8 mouse cellular contexts compared by ENCODE assay signal in genomic region chr11:103721468-103722039, GRCm38 (mm10). TPM values are rescaled to one million over a fixed set of nuclear protein-coding genes. Genes with fewer than 3 reads are reported as not detected.
DNase-seq lines count a peak whose midpoint lies in the region; ATAC-seq and TF ChIP-seq lines count a peak whose summit lies in the region.

No protein-coding gene starts in this region.

- peak overlapping the region; percentile 28 for H3K4me2 ChIP-seq in forebrain, embryonic 14.5 days (ENCODE audit: low read length)
- H3K4me2 ChIP-seq in kidney, embryonic 14.5 days (replicated peaks; ENCODE audit: low read depth, low read length): peak overlapping the region; percentile 39

- no peaks in the 10 kb centered on the region for H3K27me3 ChIP-seq in forebrain, embryonic 14.5 days (replicated peaks; ENCODE audit: control insufficient read depth, insufficient read depth, low read length)
- H3K27me3 ChIP-seq in kidney, embryonic 14.5 days (ENCODE audit: control insufficient read depth, insufficient read depth, low read length): no peaks in the 10 kb centered on the region

- no peaks in the 10 kb centered on the region for H3K36me3 ChIP-seq in forebrain, embryonic 14.5 days (ENCODE audit: control insufficient read depth, insufficient read depth, low read length)
- no peaks in the 10 kb centered on the region for H3K36me3 ChIP-seq in kidney, embryonic 14.5 days (ENCODE audit: control insufficient read depth, insufficient read depth, low read length)

- H3K4me1 ChIP-seq in forebrain, embryonic 14.5 days (ENCODE audit: control insufficient read depth, insufficient read depth, low read length): peaks cover 4% of the 10 kb centered on the region; the same call in 1 of the 2 replicates
- H3K4me1 ChIP-seq in kidney, embryonic 14.5 days (ENCODE audit: control insufficient read depth, insufficient read depth, low read length): peaks cover 7% of the 10 kb centered on the region

- ATAC-seq in forebrain, embryonic 14.5 days: peak; percentile 48; the same call in 1 of the 2 replicates
- peak; percentile 45 for ATAC-seq in kidney, embryonic 14.5 days (ENCODE audit: low FRiP score, low TSS enrichment)
- 0 out of 2 replicates have a peak, but pooled peaks have one; percentile 42 for ATAC-seq in megakaryocyte-erythroid progenitor cell, adult 5-6 weeks (replicated peaks; ENCODE audit: low FRiP score, low TSS enrichment, poor library complexity, severe bottlenecking)
- no peak for ATAC-seq in erythroid progenitor cell, adult 5-6 weeks (replicated peaks; ENCODE audit: low FRiP score, poor library complexity, severe bottlenecking)

- H3K9me3 ChIP-seq in forebrain, embryonic 14.5 days (replicated peaks; ENCODE audit: control insufficient read depth, low read length): no peaks in the 10 kb centered on the region
- H3K9me3 ChIP-seq in kidney, embryonic 14.5 days (ENCODE audit: control insufficient read depth, low read length): no peaks in the 10 kb centered on the region; the same call in 1 of the 2 replicates

- H3K9ac ChIP-seq in forebrain, embryonic 14.5 days (ENCODE audit: low read length): no peak overlapping the region; the same call in 1 of the 2 replicates
- H3K9ac ChIP-seq in kidney, embryonic 14.5 days (ENCODE audit: low read depth, low read length): peak overlapping the region; percentile 28; the same call in 1 of the 2 replicates

- H3K27ac ChIP-seq in layer of hippocampus, adult 2 months: no peak overlapping the region
- H3K27ac ChIP-seq in forebrain, embryonic 14.5 days (ENCODE audit: low read depth, low read length): peak overlapping the region; percentile 5; the same call in 1 of the 2 replicates
- no peak overlapping the region for H3K27ac ChIP-seq in kidney, embryonic 14.5 days (ENCODE audit: low read depth, low read length)

- WGBS in forebrain, embryonic 14.5 days: 30% methylated on average over 15 of the region's 15 CpGs
- 17% methylated on average over 15 of the region's 15 CpGs for WGBS in kidney, embryonic 14.5 days

- no peak overlapping the region; the same call in 1 of the 2 replicates for H3K4me3 ChIP-seq in layer of hippocampus, adult 2 months
- H3K4me3 ChIP-seq in forebrain, embryonic 14.5 days (ENCODE audit: low read depth, low read length): no peak overlapping the region
- peak overlapping the region; percentile 17; the same call in 1 of the 2 replicates for H3K4me3 ChIP-seq in kidney, embryonic 14.5 days (ENCODE audit: low read length)

- DNase-seq in layer of hippocampus, adult 2 months (ENCODE audit: low spot score in 2 of 2): peak in 1 of 2 experiments; percentile 17
- DNase-seq in layer of hippocampus, adult 9-11 months: no peak
- peak; percentile 24 for DNase-seq in c-Kit-negative CD71-positive TER-119-positive erythroid progenitor cells, embryonic 14.5 days (ENCODE audit: low read depth, low spot score)
- DNase-seq in forebrain, embryonic 14.5 days (ENCODE audit: low spot score): peak; percentile 44
- DNase-seq in thymus, postnatal 25 days: peak; percentile 13

- peak; percentile 81 for TF ChIP-seq CTCF in layer of hippocampus, adult 2 months (conservative IDR thresholded peaks at IDR 0.05)

RNA-seq across cellular contexts. Expression of gene Gosr2, which starts 23.9 kb away (rescaled TPM):
- total RNA-seq in layer of hippocampus, adult 2 months (2021): 10 to 100 TPM; 62.5 to 66.1 TPM
- polyA plus RNA-seq in forebrain, embryonic 14.5 days (2014; fragmentation: Nextera tagmentation; extraction: Ambion mirVana): 105 and 106 TPM in 2 replicates
- 46.7 and 82.7 TPM in 2 replicates for polyA plus RNA-seq in kidney, embryonic 14.5 days (2014; fragmentation: Nextera tagmentation; extraction: Ambion mirVana)
- 36.1 and 46.9 TPM in 2 replicates for total RNA-seq in megakaryocyte-erythroid progenitor cell, adult 5-6 weeks (2014; fragmentation: Nextera tagmentation)
- 37.8 and 44.2 TPM in 2 replicates for total RNA-seq in megakaryocyte-erythroid progenitor cell, adult 5-6 weeks (2017)
- 13.0 and 16.3 TPM in 2 replicates for total RNA-seq in erythroid progenitor cell, adult 5-6 weeks (2015; ENCODE audit: low replicate concordance)
- 14.8 and 15.2 TPM in 2 replicates for total RNA-seq in erythroid progenitor cell, adult 5-6 weeks (2017; ENCODE audit: low replicate concordance)

RNA-seq across cellular contexts. Expression of gene Wnt9b, which starts 28.1 kb away (rescaled TPM):
- under 1 TPM; 0.34 to 0.36 TPM for total RNA-seq in layer of hippocampus, adult 2 months (2021)
- 0.10 and 0.26 TPM in 2 replicates for polyA plus RNA-seq in forebrain, embryonic 14.5 days (2014; fragmentation: Nextera tagmentation; extraction: Ambion mirVana)
- polyA plus RNA-seq in kidney, embryonic 14.5 days (2014; fragmentation: Nextera tagmentation; extraction: Ambion mirVana): 4.9 and 8.4 TPM in 2 replicates
- not detected in 2 replicates for total RNA-seq in megakaryocyte-erythroid progenitor cell, adult 5-6 weeks (2014; fragmentation: Nextera tagmentation)
- not detected in 2 replicates for total RNA-seq in megakaryocyte-erythroid progenitor cell, adult 5-6 weeks (2017)
- not detected in 2 replicates for total RNA-seq in erythroid progenitor cell, adult 5-6 weeks (2015; ENCODE audit: low replicate concordance)
- not detected in 2 replicates for total RNA-seq in erythroid progenitor cell, adult 5-6 weeks (2017; ENCODE audit: low replicate concordance)

RNA-seq across cellular contexts. Expression of gene Wnt3, which starts 52.4 kb away (rescaled TPM):
- total RNA-seq in layer of hippocampus, adult 2 months (2021): 1 to 10 TPM; 1.4 to 1.5 TPM
- polyA plus RNA-seq in forebrain, embryonic 14.5 days (2014; fragmentation: Nextera tagmentation; extraction: Ambion mirVana): 5.7 and 6.6 TPM in 2 replicates
- 0.09 TPM in 1 of 2 replicates, not detected in the other for polyA plus RNA-seq in kidney, embryonic 14.5 days (2014; fragmentation: Nextera tagmentation; extraction: Ambion mirVana)
- total RNA-seq in megakaryocyte-erythroid progenitor cell, adult 5-6 weeks (2014; fragmentation: Nextera tagmentation): not detected in 2 replicates
- not detected in 2 replicates for total RNA-seq in megakaryocyte-erythroid progenitor cell, adult 5-6 weeks (2017)
- not detected in 2 replicates for total RNA-seq in erythroid progenitor cell, adult 5-6 weeks (2015; ENCODE audit: low replicate concordance)
- total RNA-seq in erythroid progenitor cell, adult 5-6 weeks (2017; ENCODE audit: low replicate concordance): not detected in 2 replicates
